Mouse (Mus musculus) ovary, postnatal 14 days (tissue): Measurements from ENCODE around the gene Nedd9.

Experiments
- DNase-seq: peaks from one replicate; pipeline ENCODE4 v3.0.0; 2022; ENCODE audit warnings: low spot score

Nedd9 gene

DNA sequence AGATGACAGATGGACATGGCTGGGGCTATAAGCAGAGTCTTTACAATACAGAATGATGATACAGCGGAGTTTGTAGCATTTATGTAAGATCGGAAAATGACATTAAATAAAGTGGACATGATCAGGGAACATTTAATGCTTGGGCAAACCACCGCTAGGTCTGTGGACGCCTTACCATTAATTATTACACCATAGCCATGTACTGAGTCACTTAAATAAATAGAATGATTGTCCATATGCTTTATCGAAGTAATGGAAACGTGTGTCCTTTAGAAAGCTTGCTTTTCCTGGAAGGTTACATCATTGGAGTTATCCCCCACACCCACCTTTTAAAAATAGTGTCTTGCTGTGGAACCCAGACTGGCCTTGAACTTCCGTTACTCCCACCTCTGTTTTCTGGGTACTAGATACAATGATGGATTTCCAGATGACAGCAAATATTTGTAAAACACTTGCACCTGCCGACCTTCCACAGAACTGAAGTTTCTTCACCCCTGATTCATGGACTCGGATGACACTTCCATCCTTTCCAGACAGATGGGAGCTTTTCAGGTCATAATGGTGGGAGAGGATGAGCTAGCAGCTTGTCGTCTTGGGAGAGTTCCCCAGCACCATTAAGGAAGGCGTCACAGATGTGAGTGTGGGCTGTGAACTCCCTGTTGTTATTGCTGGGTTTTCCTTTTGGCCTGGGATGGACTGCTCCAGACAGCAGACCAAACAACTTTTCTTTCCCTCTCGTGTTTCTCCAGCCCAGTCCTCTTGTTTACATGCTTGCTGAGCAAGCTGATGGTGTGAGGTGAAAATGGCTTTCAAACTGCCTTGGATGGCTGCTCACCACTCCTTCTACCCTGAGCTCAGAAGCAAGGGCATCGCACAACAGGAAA is 76.7 kb downstream of the Nedd9 start:
- no peak for DNase-seq

DNA sequence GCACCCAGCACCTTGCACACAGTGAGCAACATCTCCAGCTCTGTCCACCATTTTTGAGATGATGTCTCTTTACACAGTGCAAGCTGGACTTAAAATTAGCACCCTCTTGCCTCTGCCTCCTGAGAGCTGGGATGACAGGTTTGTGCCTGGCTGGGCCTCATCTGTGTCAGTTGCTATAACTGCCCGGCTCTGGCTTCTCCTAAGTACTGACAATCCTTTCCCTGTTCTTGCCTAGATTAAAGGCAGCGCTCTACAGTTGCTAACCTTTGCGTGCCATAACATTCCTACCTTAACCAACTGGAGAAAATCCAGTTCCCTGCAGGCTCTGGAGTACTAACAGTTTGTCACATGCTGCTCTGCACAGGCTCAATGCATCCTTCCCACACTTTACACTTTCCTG is 77.9 kb downstream of the Nedd9 start:
- no peak for DNase-seq

DNA sequence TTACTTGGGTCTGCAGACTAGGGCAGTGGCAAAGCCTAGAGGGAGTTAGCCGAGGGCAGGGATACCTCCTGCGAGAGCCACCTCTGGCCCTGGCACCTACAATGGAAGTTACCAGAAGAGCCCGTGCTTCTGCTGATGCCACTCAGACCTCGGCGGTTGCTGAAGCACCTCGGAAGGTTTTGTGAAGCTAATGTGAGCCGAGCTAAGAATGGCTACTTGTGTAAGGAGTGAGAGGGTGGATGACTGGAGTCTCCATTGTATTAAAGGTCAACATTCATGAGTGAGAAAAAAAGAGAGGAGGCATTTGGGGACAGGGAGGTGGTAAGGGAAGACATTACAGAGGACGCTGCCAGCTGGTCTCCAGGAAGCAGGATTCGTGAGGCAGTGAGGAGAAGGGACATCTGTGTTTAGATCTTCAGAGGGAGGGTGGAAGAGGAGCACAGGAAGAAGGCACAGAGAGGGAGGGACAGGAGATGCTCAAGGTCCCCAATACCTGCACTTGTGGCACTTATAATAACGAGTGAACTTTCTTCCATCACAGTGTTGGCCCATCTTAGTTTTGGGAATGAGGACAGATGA is 78.7 kb downstream of the Nedd9 start:
- no peak for DNase-seq

- no peak for DNase-seq
These were observed 82.2 kb downstream of the Nedd9 start for GRCm38 (mm10) chr13:41405009-41405408.

GRCm38 (mm10) chr13:41403838-41404237 is 83.3 kb downstream of the Nedd9 start:
- no peak for DNase-seq

DNA sequence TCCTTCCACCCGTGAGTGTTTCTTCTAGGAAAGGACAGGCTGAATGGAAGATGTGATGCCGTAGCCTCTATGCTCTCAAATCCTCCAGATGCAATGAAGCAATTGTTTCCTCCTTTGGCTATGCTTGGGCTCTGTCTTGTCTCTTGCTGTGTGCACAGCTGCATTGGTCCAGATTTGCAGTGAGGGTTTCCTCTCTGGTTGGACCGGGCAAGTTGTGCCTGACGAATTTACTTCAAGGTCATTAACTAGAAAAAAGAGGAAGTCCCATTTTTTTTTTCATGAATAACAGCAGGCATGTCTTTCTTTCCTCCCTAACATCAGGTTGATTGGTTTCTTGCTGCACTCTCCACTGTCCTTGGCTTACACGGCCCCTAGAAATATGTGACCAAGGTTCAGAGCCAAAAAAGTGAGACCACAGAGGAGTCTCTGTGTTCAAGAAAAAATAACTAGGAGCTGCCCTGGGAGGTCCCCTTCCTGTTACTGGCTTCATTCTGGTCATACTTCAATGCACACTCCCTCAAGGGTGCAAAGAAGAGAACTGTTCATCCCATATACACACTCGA is 84.6 kb downstream of the Nedd9 start:
- no peak for DNase-seq

GRCm38 (mm10) chr13:41401775-41402174 is 85.4 kb downstream of the Nedd9 start:
- no peak for DNase-seq

DNA sequence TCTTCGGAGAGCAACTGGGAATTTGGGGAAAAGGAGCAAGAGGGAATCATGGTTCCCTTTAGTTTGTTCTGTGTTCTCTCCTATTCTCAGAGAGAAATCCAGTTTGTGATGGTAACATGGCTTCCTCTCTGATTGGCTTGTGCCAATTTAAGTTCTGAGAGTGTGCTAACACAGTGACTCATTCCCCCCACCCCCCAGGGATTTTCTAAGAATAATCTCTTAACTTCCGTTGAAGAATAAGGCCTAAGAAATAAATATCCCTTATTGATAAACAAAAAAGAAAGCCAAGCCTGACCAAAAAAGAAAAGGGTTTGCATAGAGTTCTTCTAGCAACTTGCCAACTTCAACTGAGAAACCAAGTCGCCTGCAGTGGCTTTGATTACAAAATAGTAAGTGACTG is 86.9 kb downstream of the Nedd9 start:
- DNase-seq: no peak

- DNase-seq: no peak
These were observed 95.0 kb downstream of the Nedd9 start for GRCm38 (mm10) chr13:41392191-41392590.

- DNase-seq: no peak
These were observed 96.5 kb downstream of the Nedd9 start for GRCm38 (mm10) chr13:41390698-41391097.

- DNase-seq: no peak
These were observed 100.6 kb downstream of the Nedd9 start for GRCm38 (mm10) chr13:41386581-41386980.

DNA sequence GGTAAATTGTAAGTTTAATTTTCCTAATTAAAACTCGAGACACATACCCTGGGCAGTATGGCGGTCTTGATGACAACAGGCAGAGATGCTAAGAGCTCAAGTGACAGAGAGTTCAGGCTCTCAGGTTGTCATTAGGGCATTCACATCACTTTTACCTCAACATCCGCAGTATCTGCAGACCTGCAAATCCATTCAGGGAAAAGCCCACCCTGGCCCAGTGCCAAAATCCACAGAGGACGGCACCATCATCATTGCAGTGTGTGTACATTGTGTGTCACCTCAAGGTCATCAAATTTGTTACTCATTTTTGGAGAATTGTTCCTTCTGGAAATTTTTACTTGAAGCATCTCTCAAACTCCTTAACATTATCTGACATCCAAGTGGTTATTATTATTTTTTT is 102.3 kb downstream of the Nedd9 start:
- DNase-seq: no peak

DNA sequence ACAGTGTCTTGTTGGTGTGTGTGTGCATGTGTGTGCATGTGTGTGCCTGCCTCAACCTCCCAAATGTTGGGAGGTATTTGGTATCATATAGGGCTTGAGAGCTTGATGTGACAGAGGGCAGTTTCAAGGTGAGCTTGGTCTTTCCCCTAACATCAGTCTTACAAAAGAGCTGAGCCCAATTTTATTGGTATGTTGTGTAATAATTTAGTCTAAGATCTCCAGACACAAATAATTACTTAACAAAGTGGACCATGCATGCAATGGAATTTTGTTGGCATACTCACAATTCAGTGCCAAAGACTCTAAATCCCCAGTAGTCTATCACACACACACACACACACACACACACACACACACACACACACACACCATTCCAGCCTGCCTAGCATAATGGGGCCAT is 104.5 kb downstream of the Nedd9 start:
- DNase-seq: no peak

- no peak for DNase-seq
These were observed 105.2 kb downstream of the Nedd9 start for GRCm38 (mm10) chr13:41381806-41382546.

DNA sequence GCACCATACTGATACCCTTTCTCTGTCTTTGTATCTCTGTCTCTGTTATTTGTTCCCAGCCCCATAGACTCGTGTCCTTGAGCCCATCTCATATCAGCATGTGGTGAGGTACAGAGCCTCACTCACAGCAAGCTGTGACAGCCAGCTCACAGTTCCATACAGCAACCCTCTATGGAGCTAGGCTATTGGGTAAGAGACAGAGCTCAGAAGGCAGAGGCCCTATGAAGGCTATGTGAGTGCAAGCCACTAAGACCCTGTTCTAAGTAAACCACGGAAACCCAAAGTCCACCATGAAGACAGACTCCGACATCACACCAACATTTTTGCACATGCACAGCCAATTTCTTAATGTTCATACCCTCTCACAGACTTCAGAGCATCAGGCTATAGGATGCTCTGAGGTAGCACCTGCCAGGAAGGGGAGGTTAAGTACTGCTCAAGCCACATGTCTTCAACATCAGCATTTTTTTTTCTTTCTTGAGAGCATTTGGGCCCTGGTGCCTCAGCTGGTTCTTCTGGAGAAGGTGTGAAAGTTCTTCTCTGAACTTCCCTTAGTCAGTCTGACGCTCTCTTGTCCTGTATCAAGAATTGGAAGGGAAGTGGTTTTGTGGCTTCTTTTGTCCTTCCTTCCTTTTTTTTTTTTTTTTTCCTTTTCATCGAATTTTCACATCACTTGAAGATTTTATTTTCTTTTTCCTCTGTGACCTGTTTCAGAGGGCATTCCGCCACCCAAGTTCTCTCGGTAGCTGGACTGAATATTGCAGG is 105.9 kb downstream of the Nedd9 start:
- no peak for DNase-seq

- no peak for DNase-seq
These were observed 107.2 kb downstream of the Nedd9 start for GRCm38 (mm10) chr13:41379951-41380465.

DNA sequence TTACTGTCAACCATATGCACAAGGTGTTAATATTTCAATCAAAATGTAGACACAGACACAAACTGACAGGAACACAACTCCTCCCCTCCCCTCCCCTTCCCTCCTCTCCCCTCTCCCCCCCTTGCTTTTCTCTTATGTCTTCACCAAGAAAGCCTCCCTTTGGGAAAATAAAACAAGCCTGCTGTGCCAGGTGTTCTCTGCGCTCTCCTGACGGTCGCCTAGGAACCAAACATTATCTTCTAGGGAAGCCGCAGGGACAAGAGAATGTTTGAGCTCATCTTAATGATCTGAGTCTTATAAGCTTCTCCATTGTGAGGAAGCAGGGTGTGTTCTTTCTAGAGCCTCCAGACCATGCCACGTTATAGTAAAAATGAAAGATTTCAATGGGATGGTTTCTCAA is 108.7 kb downstream of the Nedd9 start:
- DNase-seq: no peak

- DNase-seq: no peak
These were observed 109.3 kb downstream of the Nedd9 start for GRCm38 (mm10) chr13:41377856-41378255.

- DNase-seq: no peak
These were observed 110.1 kb downstream of the Nedd9 start for GRCm38 (mm10) chr13:41377011-41377431.

DNA sequence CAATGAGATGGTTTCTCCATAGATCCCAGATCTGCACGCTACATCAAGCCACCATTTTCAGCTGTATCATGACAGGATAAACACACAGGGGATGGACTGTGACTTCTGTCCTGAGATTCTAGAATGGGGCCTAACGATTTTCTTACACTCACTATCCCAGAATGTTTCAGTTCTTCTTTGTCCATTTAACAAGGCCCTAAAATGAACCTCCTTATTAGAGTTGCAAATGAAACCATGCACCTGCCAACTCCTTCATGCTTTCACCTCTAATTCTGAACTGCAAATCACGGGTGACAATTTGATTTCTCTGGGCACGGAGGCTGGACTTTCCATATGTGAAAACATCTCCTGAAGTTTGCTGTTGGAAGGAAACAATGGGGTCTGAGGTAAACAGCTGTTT is 111.1 kb downstream of the Nedd9 start:
- no peak for DNase-seq

- no peak for DNase-seq
These were observed 111.5 kb downstream of the Nedd9 start for GRCm38 (mm10) chr13:41375696-41376095.

DNA sequence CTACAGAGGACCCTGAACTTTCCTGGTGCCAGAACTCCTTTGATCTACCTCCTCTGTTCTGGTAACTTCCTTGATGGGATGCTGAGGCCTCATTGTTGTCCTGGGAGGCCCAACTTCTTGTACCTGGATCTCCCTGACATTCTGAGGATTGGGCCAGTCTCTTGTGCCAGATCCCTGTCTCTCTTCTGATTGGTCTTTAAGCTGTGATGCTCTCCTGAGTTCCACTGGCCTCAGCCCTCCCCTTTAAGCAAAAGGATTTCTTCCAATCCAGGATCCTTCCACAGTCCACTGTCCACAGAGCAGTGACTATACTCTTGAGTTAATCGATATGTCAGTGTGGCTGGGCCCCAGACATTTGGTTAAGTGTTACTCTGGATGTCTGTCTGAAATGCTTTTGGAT is 112.3 kb downstream of the Nedd9 start:
- no peak for DNase-seq
